Mouse (Mus musculus) embryo, embryonic 11 days (tissue): Measurements from ENCODE around the gene Gm45233.

Experiments used
- DNase-seq: peaks from one replicate; pipeline ENCODE4 v3.0.0-alpha.2; 2015

The Gm45233 gene

GRCm38 (mm10) chr7:43511707-43512478 lies 68.0 kb downstream of the Gm45233 start:
- DNase-seq = no peak

- no peak for DNase-seq
Measured at GRCm38 (mm10) chr7:43512519-43512918, 68.6 kb downstream of the Gm45233 start.
